16 mouse cellular contexts compared by ENCODE assay signal in genomic region chr8:72169098-72169668, GRCm38 (mm10). TPM values are rescaled to one million over a fixed set of nuclear protein-coding genes. Genes with fewer than 3 reads are reported as not detected.
DNase-seq lines count a peak whose midpoint lies in the region; ATAC-seq lines count a peak whose summit lies in the region.
"Had no signal": no experiment of that assay in that cellular context is flagged by ENCODE, and none has a peak within 500 bp of the region (broad histone marks: within the 10 kb centered on the region; RNA-seq: fewer than 3 reads in every experiment).

No protein-coding gene starts in this region.

- H3K27me3 ChIP-seq in neural tube, embryonic 15.5 days (replicated peaks), result no peaks in the 10 kb centered on the region
- H3K27me3 ChIP-seq: lung, embryonic 15.5 days; neural tube, embryonic 12.5 days had no signal

- no peak overlapping the region for H3K27ac ChIP-seq in neural tube, embryonic 15.5 days (replicated peaks)
- H3K27ac ChIP-seq: lung, embryonic 15.5 days; neural tube, embryonic 12.5 days had no signal

- 92% methylated on average over 3 of the region's 3 CpGs for WGBS in neural tube, embryonic 15.5 days

- peak; percentile 46 to 47 for DNase-seq in lung, adult 18-20 months
- DNase-seq in lung, postnatal 14 days, result no peak
- DNase-seq in thymus, postnatal 14 days, result peak; percentile 49
- DNase-seq in embryo, embryonic 10.5 days (ENCODE audit: low spot score), result no peak
- DNase-seq in cerebellum, postnatal 14 days, result no peak
- DNase-seq: adrenal gland, adult 2 months; cerebellum, adult 9-10 months; heart, postnatal 10 days; layer of hippocampus, postnatal 36 days had no signal

- no peak overlapping the region for H3K9ac ChIP-seq in neural tube, embryonic 15.5 days (replicated peaks)
- H3K9ac ChIP-seq: lung, embryonic 15.5 days; neural tube, embryonic 12.5 days had no signal

- no peaks in the 10 kb centered on the region for H3K4me1 ChIP-seq in neural tube, embryonic 15.5 days
- H3K4me1 ChIP-seq: lung, embryonic 15.5 days; neural tube, embryonic 12.5 days had no signal

- no peaks in the 10 kb centered on the region for H3K9me3 ChIP-seq in neural tube, embryonic 15.5 days (replicated peaks)
- H3K9me3 ChIP-seq: lung, embryonic 15.5 days; neural tube, embryonic 12.5 days had no signal

- no peak overlapping the region for H3K4me3 ChIP-seq in neural tube, embryonic 15.5 days (replicated peaks)
- H3K4me3 ChIP-seq: lung, embryonic 15.5 days; neural tube, embryonic 12.5 days had no signal

- H3K4me2 ChIP-seq in neural tube, embryonic 15.5 days, result no peak overlapping the region
- H3K4me2 ChIP-seq: lung, embryonic 15.5 days; neural tube, embryonic 12.5 days had no signal

- peaks cover 60% of the 10 kb centered on the region for H3K36me3 ChIP-seq in neural tube, embryonic 15.5 days

- ATAC-seq in granulocyte monocyte progenitor cell, adult 5-6 weeks (replicated peaks; ENCODE audit: poor library complexity, severe bottlenecking), result peak; percentile 94
- ATAC-seq in megakaryocyte progenitor cell, adult 5-6 weeks (replicated peaks; ENCODE audit: poor library complexity), result peak; percentile 92
- no peak for ATAC-seq in neural tube, embryonic 15.5 days (ENCODE audit: low FRiP score)

RNA-seq across cellular contexts. Expression of gene Rab8a, which starts 8.2 kb away (rescaled TPM):
- total RNA-seq in granulocyte monocyte progenitor cell, adult 5-6 weeks (2014; fragmentation: Nextera tagmentation), result 38.9 and 39.9 TPM in 2 replicates
- 320 and 344 TPM in 2 replicates for total RNA-seq in granulocyte monocyte progenitor cell, adult 5-6 weeks (2017)
- 34.3 and 47.3 TPM in 2 replicates for total RNA-seq in megakaryocyte progenitor cell, adult 5-6 weeks (2015)
- total RNA-seq in megakaryocyte progenitor cell, adult 5-6 weeks (2017), result 329 and 425 TPM in 2 replicates
- 76.7 and 96.5 TPM in 2 replicates for polyA plus RNA-seq in neural tube, embryonic 15.5 days (2015; fragmentation: Nextera tagmentation; extraction: Ambion mirVana)

RNA-seq across cellular contexts. Expression of gene Hsh2d, which starts 20.3 kb away (rescaled TPM):
- 6.2 and 14.0 TPM in 2 replicates for total RNA-seq in granulocyte monocyte progenitor cell, adult 5-6 weeks (2014; fragmentation: Nextera tagmentation)
- 2.6 and 3.1 TPM in 2 replicates for total RNA-seq in granulocyte monocyte progenitor cell, adult 5-6 weeks (2017)
- 6.6 and 8.7 TPM in 2 replicates for total RNA-seq in megakaryocyte progenitor cell, adult 5-6 weeks (2015)
- total RNA-seq in megakaryocyte progenitor cell, adult 5-6 weeks (2017), result 4.5 and 5.9 TPM in 2 replicates
- 0.70 TPM in 1 of 2 replicates, not detected in the other for polyA plus RNA-seq in neural tube, embryonic 15.5 days (2015; fragmentation: Nextera tagmentation; extraction: Ambion mirVana)
- total RNA-seq: adrenal gland, adult 2 months; gastrocnemius, adult 18-20 months; heart, postnatal 10 days; layer of hippocampus, postnatal 36 days had no signal
- polyA plus RNA-seq: adrenal gland, adult 2 months; kidney, embryonic 14.5 days; neural tube, embryonic 12.5 days had no signal

RNA-seq across cellular contexts. Expression of gene Tpm4, which starts 34.4 kb away (rescaled TPM):
- total RNA-seq in granulocyte monocyte progenitor cell, adult 5-6 weeks (2014; fragmentation: Nextera tagmentation), result 35.0 and 39.9 TPM in 2 replicates
- 54.2 and 60.5 TPM in 2 replicates for total RNA-seq in granulocyte monocyte progenitor cell, adult 5-6 weeks (2017)
- 37.0 and 46.0 TPM in 2 replicates for total RNA-seq in megakaryocyte progenitor cell, adult 5-6 weeks (2015)
- total RNA-seq in megakaryocyte progenitor cell, adult 5-6 weeks (2017), result 64.2 and 73.9 TPM in 2 replicates
- polyA plus RNA-seq in neural tube, embryonic 15.5 days (2015; fragmentation: Nextera tagmentation; extraction: Ambion mirVana), result 156 and 231 TPM in 2 replicates

RNA-seq across cellular contexts. Expression of gene Cib3, which starts 43.5 kb away (rescaled TPM):
- 0.64 TPM in 1 of 2 replicates, not detected in the other for total RNA-seq in granulocyte monocyte progenitor cell, adult 5-6 weeks (2014; fragmentation: Nextera tagmentation)
- total RNA-seq in granulocyte monocyte progenitor cell, adult 5-6 weeks (2017), result not detected in 2 replicates
- not detected in 2 replicates for total RNA-seq in megakaryocyte progenitor cell, adult 5-6 weeks (2015)
- total RNA-seq in megakaryocyte progenitor cell, adult 5-6 weeks (2017), result not detected in 2 replicates
- polyA plus RNA-seq in neural tube, embryonic 15.5 days (2015; fragmentation: Nextera tagmentation; extraction: Ambion mirVana), result not detected in 2 replicates
- total RNA-seq: adrenal gland, adult 2 months; gastrocnemius, adult 18-20 months; heart, postnatal 10 days had no signal
- polyA plus RNA-seq: adrenal gland, adult 2 months; kidney, embryonic 14.5 days; neural tube, embryonic 12.5 days had no signal

RNA-seq across cellular contexts. Expression of gene Gm11034, which starts 44.3 kb away (rescaled TPM):
- total RNA-seq in granulocyte monocyte progenitor cell, adult 5-6 weeks (2014; fragmentation: Nextera tagmentation), result not detected in 2 replicates
- total RNA-seq in granulocyte monocyte progenitor cell, adult 5-6 weeks (2017), result not detected in 2 replicates
- not detected in 2 replicates for total RNA-seq in megakaryocyte progenitor cell, adult 5-6 weeks (2015)
- total RNA-seq in megakaryocyte progenitor cell, adult 5-6 weeks (2017), result not detected in 2 replicates
- not detected in 2 replicates for polyA plus RNA-seq in neural tube, embryonic 15.5 days (2015; fragmentation: Nextera tagmentation; extraction: Ambion mirVana)
- total RNA-seq: adrenal gland, adult 2 months; gastrocnemius, adult 18-20 months; heart, postnatal 10 days; layer of hippocampus, postnatal 36 days had no signal
- polyA plus RNA-seq: adrenal gland, adult 2 months; kidney, embryonic 14.5 days; lung, embryonic 15.5 days; neural tube, embryonic 12.5 days had no signal

Comparison
In these comparisons a context has a peak if more than half of its experiments do, and no peak if none do; other contexts are left out.
1. DNase-seq: peak in lung, adult 18-20 months (2 of 2) and thymus, postnatal 14 days (single experiment); none in lung, postnatal 14 days (single experiment), embryo, embryonic 10.5 days (single experiment) and cerebellum, postnatal 14 days (0 of 2).